Comparison of ENCODE assay signal across 12 mouse cellular contexts in genomic region chr10:40152550-40152857, GRCm38 (mm10). TPM values are rescaled to one million over a fixed set of nuclear protein-coding genes. Genes with fewer than 3 reads are reported as not detected.
DNase-seq lines count a peak whose midpoint lies in the region; ATAC-seq and TF ChIP-seq lines count a peak whose summit lies in the region.
"Had no signal": no experiment of that assay in that cellular context is flagged by ENCODE, and none has a peak within 500 bp of the region (broad histone marks: within the 10 kb centered on the region; RNA-seq: fewer than 3 reads in every experiment).

No protein-coding gene starts in this region.

- TF ChIP-seq CTCF in heart, postnatal 0 days (IDR thresholded peaks at IDR 0.05; ENCODE audit: low read depth) = no peak
- TF ChIP-seq CTCF in liver, postnatal 0 days (IDR thresholded peaks at IDR 0.05; ENCODE audit: low read depth) = no peak

- H3K9me3 ChIP-seq in heart, postnatal 0 days (replicated peaks; ENCODE audit: control insufficient read depth, low read length) = no peaks in the 10 kb centered on the region
- no peaks in the 10 kb centered on the region for H3K9me3 ChIP-seq in liver, postnatal 0 days (ENCODE audit: low read length)
- H3K9me3 ChIP-seq: forebrain, embryonic 15.5 days; limb, embryonic 15.5 days; midbrain, embryonic 12.5 days had no signal

- no peak for TF ChIP-seq EP300 in heart, postnatal 0 days (IDR thresholded peaks at IDR 0.05; ENCODE audit: low read depth)
- no peak for TF ChIP-seq EP300 in liver, postnatal 0 days (IDR thresholded peaks at IDR 0.05; ENCODE audit: low read depth)

- no peak for DNase-seq in heart, postnatal 0 days (ENCODE audit: low spot score)
- no peak for DNase-seq in heart, postnatal 25 days (ENCODE audit: low spot score)
- peak; percentile 25 for DNase-seq in MN1 (ENCODE audit: low spot score)
- DNase-seq in fibroblast of lung, adult 2 months (ENCODE audit: low read depth) = peak; percentile 16
- no peak for DNase-seq in liver, postnatal 0 days
- DNase-seq in cerebellum, postnatal 10 days = no peak
- no peak for DNase-seq in left cerebral cortex, adult 9 months (ENCODE audit: low spot score in 2 of 2)
- DNase-seq in kidney, adult 18-20 months = no peak

- H3K4me2 ChIP-seq in heart, postnatal 0 days (ENCODE audit: low read depth, low read length) = no peak overlapping the region
- H3K4me2 ChIP-seq in liver, postnatal 0 days (ENCODE audit: low read depth, low read length) = no peak overlapping the region
- H3K4me2 ChIP-seq: forebrain, embryonic 15.5 days; heart, embryonic 11.5 days; limb, embryonic 15.5 days; midbrain, embryonic 12.5 days had no signal

- WGBS in heart, postnatal 0 days = 77% methylated on average over 4 of the region's 4 CpGs
- 64% methylated on average over 4 of the region's 4 CpGs for WGBS in liver, postnatal 0 days (ENCODE audit: insufficient replicate concordance)

- intact Hi-C loops in heart, postnatal 25 days (cut with DNase I) = no loop called here

- no peak overlapping the region for H3K9ac ChIP-seq in heart, postnatal 0 days (replicated peaks; ENCODE audit: low read depth, low read length)
- H3K9ac ChIP-seq in liver, postnatal 0 days (replicated peaks) = no peak overlapping the region
- H3K9ac ChIP-seq: forebrain, embryonic 15.5 days; limb, embryonic 15.5 days; midbrain, embryonic 12.5 days had no signal

- no peaks in the 10 kb centered on the region for H3K36me3 ChIP-seq in heart, postnatal 0 days (replicated peaks; ENCODE audit: control insufficient read depth, insufficient read depth, low read length)
- H3K36me3 ChIP-seq in liver, postnatal 0 days (replicated peaks; ENCODE audit: insufficient read depth, low read length) = no peaks in the 10 kb centered on the region
- H3K36me3 ChIP-seq: forebrain, embryonic 15.5 days; limb, embryonic 15.5 days; midbrain, embryonic 12.5 days had no signal

- H3K4me1 ChIP-seq in heart, postnatal 0 days (ENCODE audit: control insufficient read depth, insufficient read depth) = no peaks in the 10 kb centered on the region
- peaks cover 20% of the 10 kb centered on the region for H3K4me1 ChIP-seq in liver, postnatal 0 days (ENCODE audit: insufficient read depth)
- H3K4me1 ChIP-seq: forebrain, embryonic 15.5 days; midbrain, embryonic 12.5 days had no signal

- peak; percentile 58; the same call in 1 of the 2 replicates for ATAC-seq in heart, postnatal 0 days (ENCODE audit: insufficient read depth, low read depth)
- no peak for ATAC-seq in liver, postnatal 0 days
- ATAC-seq: forebrain, embryonic 15.5 days had no signal

- H3K4me3 ChIP-seq in heart, postnatal 0 days (ENCODE audit: low read depth, low read length) = no peak overlapping the region
- no peak overlapping the region for H3K4me3 ChIP-seq in liver, postnatal 0 days (ENCODE audit: low read depth, low read length)
- H3K4me3 ChIP-seq: forebrain, embryonic 15.5 days; limb, embryonic 15.5 days; midbrain, embryonic 12.5 days had no signal

- no peaks in the 10 kb centered on the region for H3K27me3 ChIP-seq in heart, postnatal 0 days (ENCODE audit: control insufficient read depth, insufficient read depth, low read length)
- no peaks in the 10 kb centered on the region for H3K27me3 ChIP-seq in liver, postnatal 0 days (ENCODE audit: insufficient read depth, low read length)
- H3K27me3 ChIP-seq: forebrain, embryonic 15.5 days; limb, embryonic 15.5 days; midbrain, embryonic 12.5 days had no signal

- H3K27ac ChIP-seq in heart, postnatal 0 days (ENCODE audit: low read depth) = peak overlapping the region; percentile 13; the same call in 1 of the 2 replicates
- H3K27ac ChIP-seq in liver, postnatal 0 days (ENCODE audit: low read depth) = 0 out of 2 replicates have a peak overlapping the region, but pooled peaks have one; percentile 3
- H3K27ac ChIP-seq: forebrain, embryonic 15.5 days; midbrain, embryonic 12.5 days had no signal

RNA-seq across cellular contexts. Expression of gene Slc16a10, which starts 10.4 kb away (rescaled TPM):
- total RNA-seq in heart, postnatal 0 days (2014; rRNA removed; ENCODE audit: low replicate concordance) = 14.2 and 15.6 TPM in 2 replicates
- polyA plus RNA-seq in heart, postnatal 0 days (2015; fragmentation: Nextera tagmentation; extraction: Ambion mirVana) = 11.6 and 12.4 TPM in 2 replicates
- 10 to 100 TPM; 23.0 to 25.2 TPM for total RNA-seq in heart, postnatal 25 days (2021)
- 20.2 and 22.1 TPM in 2 replicates for polyA plus RNA-seq in liver, postnatal 0 days (2015; fragmentation: Nextera tagmentation; extraction: Ambion mirVana)

Comparison
In these comparisons a context has a peak if more than half of its experiments do, and no peak if none do; other contexts are left out.
1. DNase-seq: peak in MN1 (single experiment) and fibroblast of lung, adult 2 months (single experiment); none in heart, postnatal 0 days (single experiment), heart, postnatal 25 days (single experiment), liver, postnatal 0 days (single experiment), cerebellum, postnatal 10 days (0 of 2), left cerebral cortex, adult 9 months (0 of 2) and kidney, adult 18-20 months (single experiment).